Mouse (Mus musculus): Measurements from ENCODE around the gene Gm5725. TPM values are rescaled to one million over a fixed set of nuclear protein-coding genes. Genes with fewer than 3 reads are reported as not detected.

The Gm5725 gene
- polyA plus RNA-seq (2014; fragmentation: Illumina TruSeq; extraction: RNeasy Lipid Tissue Mini Kit (QIAGEN cat#74804); ENCODE audit: low read depth, low replicate concordance): not detected

DNA sequence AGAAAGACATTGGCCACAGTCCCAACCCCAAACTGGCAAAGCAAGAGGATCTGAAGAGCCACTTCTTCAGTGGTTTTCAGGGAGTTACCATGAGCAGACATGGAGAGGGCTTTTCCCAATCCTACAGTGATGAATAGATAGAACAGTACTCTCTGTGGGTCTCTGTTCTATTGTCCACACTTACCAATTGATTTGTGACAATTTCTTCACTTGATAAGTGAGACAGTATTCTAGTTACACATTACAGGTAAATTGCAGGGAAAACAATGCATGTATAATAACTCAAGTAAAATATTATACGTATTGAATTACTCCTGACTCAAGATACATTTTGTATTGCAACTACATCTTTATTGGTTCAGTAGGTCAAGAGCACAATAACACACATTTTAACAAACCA, at the start of gene Gm5725:
Gene Gm5725 (minus strand): TSS at position 101 of the 400 bp plus-strand sequence.

DNA sequence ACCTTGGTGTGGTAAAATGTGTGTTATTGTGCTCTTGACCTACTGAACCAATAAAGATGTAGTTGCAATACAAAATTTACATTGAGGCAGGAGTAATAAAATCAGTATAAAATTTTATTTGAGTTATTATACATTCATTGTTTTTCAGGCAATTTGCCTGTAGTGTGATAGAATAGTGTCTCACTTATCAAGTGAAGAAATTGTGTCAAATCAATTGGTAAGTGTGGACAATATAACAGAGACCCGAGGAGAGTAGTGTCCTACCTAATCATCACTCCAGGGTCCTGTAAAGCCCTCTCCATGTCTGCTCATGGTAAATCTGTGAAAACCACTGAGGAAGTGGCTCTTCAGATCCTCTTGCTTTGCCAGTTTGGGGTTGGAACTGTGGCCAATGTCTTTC, 12.0 kb downstream of the Gm5725 start, which contains the start of gene Vmn1r135:
Gene Vmn1r135 (plus strand): TSS at position 301 of the 400 bp plus-strand sequence.

DNA sequence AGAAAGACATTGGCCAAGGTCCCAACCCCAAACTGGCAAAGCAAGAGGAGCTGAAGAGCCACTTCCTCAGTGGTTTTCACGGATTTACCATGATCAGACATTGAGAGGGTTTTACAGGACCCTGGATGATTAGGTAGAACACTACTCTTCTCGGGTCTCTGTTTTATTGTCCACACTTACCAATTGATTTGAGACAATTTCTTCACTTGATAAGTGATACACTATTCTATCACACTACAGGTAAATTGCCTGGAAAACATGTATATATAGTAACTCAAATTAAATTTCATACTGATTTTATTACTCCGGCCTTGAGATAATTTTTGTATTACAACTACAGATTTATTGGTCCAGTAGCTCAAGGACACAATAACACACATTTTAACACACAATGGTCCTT, 47.4 kb downstream of the Gm5725 start, which contains the start of gene Gm4177:
Gene Gm4177 (minus strand): TSS at position 101 of the 400 bp plus-strand sequence.

Other genes starting within 250 kb of the Gm5725 start
- not detected for gene Vmn1r132, start 230.2 kb downstream of the Gm5725 start, polyA plus RNA-seq (2014; fragmentation: Illumina TruSeq; extraction: RNeasy Lipid Tissue Mini Kit (QIAGEN cat#74804); ENCODE audit: low read depth, low replicate concordance)
- not detected for gene Gm4175, start 82.8 kb downstream of the Gm5725 start, polyA plus RNA-seq (2014; fragmentation: Illumina TruSeq; extraction: RNeasy Lipid Tissue Mini Kit (QIAGEN cat#74804); ENCODE audit: low read depth, low replicate concordance)
- not detected for gene Gm4177, start 47.5 kb downstream of the Gm5725 start, polyA plus RNA-seq (2014; fragmentation: Illumina TruSeq; extraction: RNeasy Lipid Tissue Mini Kit (QIAGEN cat#74804); ENCODE audit: low read depth, low replicate concordance)
- not detected for gene Vmn1r135, start 11.9 kb downstream of the Gm5725 start, polyA plus RNA-seq (2014; fragmentation: Illumina TruSeq; extraction: RNeasy Lipid Tissue Mini Kit (QIAGEN cat#74804); ENCODE audit: low read depth, low replicate concordance)
- gene Gm5891, start 77.0 kb upstream of the Gm5725 start, polyA plus RNA-seq (2014; fragmentation: Illumina TruSeq; extraction: RNeasy Lipid Tissue Mini Kit (QIAGEN cat#74804); ENCODE audit: low read depth, low replicate concordance): not detected
- gene Vmn1r137, start 150.3 kb upstream of the Gm5725 start, polyA plus RNA-seq (2014; fragmentation: Illumina TruSeq; extraction: RNeasy Lipid Tissue Mini Kit (QIAGEN cat#74804); ENCODE audit: low read depth, low replicate concordance): not detected
- not detected for gene Vmn1r138, start 184.6 kb upstream of the Gm5725 start, polyA plus RNA-seq (2014; fragmentation: Illumina TruSeq; extraction: RNeasy Lipid Tissue Mini Kit (QIAGEN cat#74804); ENCODE audit: low read depth, low replicate concordance)
- gene Gm6176, start 212.0 kb upstream of the Gm5725 start, polyA plus RNA-seq (2014; fragmentation: Illumina TruSeq; extraction: RNeasy Lipid Tissue Mini Kit (QIAGEN cat#74804); ENCODE audit: low read depth, low replicate concordance): not detected
- gene Vmn1r139, start 224.8 kb upstream of the Gm5725 start, polyA plus RNA-seq (2014; fragmentation: Illumina TruSeq; extraction: RNeasy Lipid Tissue Mini Kit (QIAGEN cat#74804); ENCODE audit: low read depth, low replicate concordance): not detected

Measured in sigmoid colon, adult 10 weeks (tissue).